Mouse (Mus musculus): ENCODE measurements around the gene Ispd.
A peak's percentile ranks its signal among the peaks of the same experiment; 100 is the strongest.

Gene Ispd

GRCm38 (mm10) chr12:36713866-36714662 lies 332.8 kb downstream of the Ispd start:
- peak; percentile 34 to 38 for DNase-seq (ENCODE audit: low spot score in 2 of 2)

GRCm38 (mm10) chr12:36717526-36717925 lies 336.3 kb downstream of the Ispd start:
- DNase-seq (ENCODE audit: low spot score in 2 of 2): no peak

- DNase-seq (ENCODE audit: low spot score in 2 of 2): peak; percentile 10 to 51
These were observed 337.2 kb downstream of the Ispd start for GRCm38 (mm10) chr12:36718417-36718816.

- peak; percentile 8 to 14 for DNase-seq (ENCODE audit: low spot score in 2 of 2)
These were observed 337.8 kb downstream of the Ispd start for GRCm38 (mm10) chr12:36719074-36719473.

- no peak for DNase-seq (ENCODE audit: low spot score in 2 of 2)
These were observed 339.5 kb downstream of the Ispd start for GRCm38 (mm10) chr12:36720779-36721178.

GRCm38 (mm10) chr12:36721223-36721622 lies 340.0 kb downstream of the Ispd start:
- peak in 1 of 2 experiments; percentile 27 for DNase-seq (ENCODE audit: low spot score in 2 of 2)

- peak; percentile 80 to 81 for DNase-seq (ENCODE audit: low spot score in 2 of 2)
These were observed 341.5 kb downstream of the Ispd start for GRCm38 (mm10) chr12:36722754-36723153.

GRCm38 (mm10) chr12:36723302-36723701 lies 342.1 kb downstream of the Ispd start:
- DNase-seq (ENCODE audit: low spot score in 2 of 2): peak; percentile 13 to 32

- DNase-seq (ENCODE audit: low spot score in 2 of 2): no peak
These were observed 343.0 kb downstream of the Ispd start for GRCm38 (mm10) chr12:36724297-36724696.

- DNase-seq (ENCODE audit: low spot score in 2 of 2): no peak
These were observed 344.0 kb downstream of the Ispd start for GRCm38 (mm10) chr12:36725250-36725649.

- no peak for DNase-seq (ENCODE audit: low spot score in 2 of 2)
These were observed 344.8 kb downstream of the Ispd start for GRCm38 (mm10) chr12:36726026-36726425.

- peak; percentile 34 to 53 for DNase-seq (ENCODE audit: low spot score in 2 of 2)
These were observed 352.6 kb downstream of the Ispd start for GRCm38 (mm10) chr12:36733673-36734371.

Data from heart, adult 9 months (tissue).